Mouse (Mus musculus) E14TG2a.4 (cell line): ENCODE results near the gene Creb3l1.

Experiments used
- H3K27me3 ChIP-seq: 2 replicates; pipeline ENCODE4 v1.6.1; 2014; ENCODE audit warnings: low read length, control low read depth; ENCODE audit not compliant: insufficient read depth
- H3K36me3 ChIP-seq: 2 replicates; pipeline ENCODE4 v1.6.1; 2014; ENCODE audit warnings: low read length, control low read depth; ENCODE audit not compliant: insufficient read depth
- H3K4me1 ChIP-seq: replicated peaks from 2 replicates; pipeline ENCODE4 v1.6.1; 2014; ENCODE audit warnings: low read depth, low read length, control low read depth
- H3K4me3 ChIP-seq: replicated peaks from 2 replicates; pipeline ENCODE4 v1.5.1; 2014; ENCODE audit warnings: mild to moderate bottlenecking, low read length
- H3K9me3 ChIP-seq: 2 replicates; pipeline ENCODE4 v1.6.1; 2014; ENCODE audit warnings: low read length, control low read depth
- CTCF ChIP-seq: conservative IDR thresholded peaks from 2 replicates; pipeline ENCODE4 v1.5.1; 2014; ENCODE audit warnings: low read length
- NANOG ChIP-seq: IDR thresholded peaks from 2 replicates; pipeline ENCODE4 v1.6.1; 2014; ENCODE audit warnings: borderline replicate concordance, low read length, mixed read lengths
- POU5F1 ChIP-seq: IDR thresholded peaks from 2 replicates; pipeline ENCODE4 v1.6.1; 2014; ENCODE audit warnings: low read length, borderline replicate concordance

Gene Creb3l1

DNA sequence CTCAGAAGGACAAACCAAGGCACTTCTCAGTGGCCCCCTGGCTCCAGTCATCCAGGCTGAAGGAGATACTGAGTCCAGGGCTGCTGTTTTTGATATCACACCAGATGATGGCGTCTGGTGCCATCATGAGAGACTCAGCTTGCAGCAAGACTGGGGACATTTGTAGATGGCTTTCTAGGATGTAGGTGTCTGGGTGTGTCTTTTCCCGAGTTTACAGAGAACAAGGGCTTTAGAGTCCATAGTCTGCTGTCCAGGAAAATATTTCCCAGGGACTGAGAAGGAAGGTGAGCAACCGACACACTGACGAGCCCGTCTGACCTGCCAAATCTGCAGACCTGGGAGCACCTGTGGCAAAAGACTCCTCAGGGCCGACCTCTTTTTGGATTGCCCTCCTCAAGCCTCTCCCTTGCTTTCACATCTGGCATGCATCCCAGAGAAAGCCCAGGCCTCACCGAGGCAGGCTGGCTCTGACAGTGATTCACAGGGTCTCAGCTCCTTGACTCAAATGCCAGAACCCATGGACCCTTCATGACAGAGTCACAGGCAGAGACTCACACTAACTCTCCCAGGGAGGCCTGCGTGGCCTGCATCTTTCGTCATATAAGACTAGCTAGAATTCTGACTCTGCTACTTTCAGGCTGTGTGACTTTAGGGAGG lies 23.9 kb upstream of the Creb3l1 start:
- TF ChIP-seq POU5F1 (no peak), NANOG (no peak), CTCF (no peak)
- Histone ChIP-seq H3K4me3 (no peak overlapping the region), H3K4me1 (peaks cover 6% of the 10 kb centered on the region; the same call in 1 of the 2 replicates), H3K36me3 (no peaks in the 10 kb centered on the region), H3K9me3 (no peaks in the 10 kb centered on the region), H3K27me3 (peaks cover 63% of the 10 kb centered on the region)

DNA sequence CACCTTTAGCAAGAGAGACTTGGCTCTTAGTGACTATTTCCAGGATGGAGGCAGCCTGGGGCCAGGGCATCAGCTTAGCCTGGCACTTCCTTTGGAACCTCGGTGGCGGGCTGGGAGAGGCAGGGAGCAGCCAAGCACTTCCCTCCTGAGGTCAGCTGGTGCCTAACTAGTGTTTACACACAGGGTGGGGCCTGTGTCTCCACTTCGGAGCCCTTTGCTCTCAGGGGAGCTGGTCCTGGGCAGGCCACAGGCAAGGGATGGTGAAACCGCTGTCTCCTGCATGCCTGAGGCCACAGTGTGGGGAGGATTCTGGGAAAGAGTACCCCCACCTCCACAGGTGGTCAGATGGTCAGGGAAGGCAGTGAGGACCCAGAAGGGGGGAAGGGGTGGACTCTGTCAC lies 23.3 kb upstream of the Creb3l1 start:
- TF ChIP-seq NANOG (no peak), POU5F1 (no peak), CTCF (no peak)
- Histone ChIP-seq H3K4me1 (peaks cover 6% of the 10 kb centered on the region; the same call in 1 of the 2 replicates), H3K27me3 (peaks cover 63% of the 10 kb centered on the region), H3K9me3 (no peaks in the 10 kb centered on the region), H3K4me3 (no peak overlapping the region), H3K36me3 (no peaks in the 10 kb centered on the region)

DNA sequence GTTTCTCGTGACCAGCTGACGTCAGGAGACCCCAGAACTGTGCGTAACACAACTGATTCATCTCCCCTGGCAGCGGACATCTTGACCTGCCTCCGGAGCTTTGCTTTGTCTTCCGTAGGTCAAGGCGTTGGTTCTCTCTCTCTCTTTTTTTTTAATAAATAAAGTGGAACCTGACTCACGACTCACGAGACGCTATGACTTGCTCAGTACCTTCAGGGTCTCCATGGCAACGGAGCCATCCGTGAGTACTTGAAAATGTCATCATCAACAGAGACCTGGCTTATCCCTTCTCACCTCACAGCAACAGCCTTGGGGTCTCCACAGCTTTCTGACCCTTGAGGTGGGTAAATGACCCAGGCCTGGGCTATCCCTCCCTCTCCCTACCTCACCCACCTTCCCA lies 19.0 kb upstream of the Creb3l1 start:
- H3K4me1 ChIP-seq, result peaks cover 18% of the 10 kb centered on the region; the same call in 1 of the 2 replicates
- H3K27me3 ChIP-seq, result peaks cover 29% of the 10 kb centered on the region
- no peak overlapping the region for H3K4me3 ChIP-seq
- no peak for TF ChIP-seq POU5F1
- no peak for TF ChIP-seq CTCF
- no peak for TF ChIP-seq NANOG
- H3K9me3 ChIP-seq, result no peaks in the 10 kb centered on the region
- no peaks in the 10 kb centered on the region for H3K36me3 ChIP-seq

DNA sequence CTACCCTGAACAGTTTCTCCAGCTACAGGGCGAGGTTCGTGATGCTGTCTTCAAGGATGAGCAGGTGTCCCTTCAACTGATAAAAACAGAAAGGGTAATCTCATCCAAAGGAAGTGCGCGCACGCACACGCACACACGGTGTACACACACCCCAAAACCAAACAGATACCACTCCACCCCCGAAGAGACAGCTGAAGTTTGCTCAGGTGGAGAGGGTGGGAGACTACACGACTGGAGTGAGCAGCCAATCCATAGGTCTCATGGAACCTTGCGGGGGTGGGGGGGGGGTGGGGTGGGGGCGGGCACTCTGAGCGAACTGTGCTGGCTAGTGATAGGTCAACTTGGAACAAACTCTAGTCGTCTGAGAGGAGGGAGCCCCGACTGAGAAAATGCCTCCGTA lies 17.2 kb upstream of the Creb3l1 start:
- no peaks in the 10 kb centered on the region for H3K36me3 ChIP-seq
- H3K4me3 ChIP-seq, result peak overlapping the region; percentile 62
- H3K4me1 ChIP-seq, result peaks cover 12% of the 10 kb centered on the region; the same call in 1 of the 2 replicates
- H3K27me3 ChIP-seq, result peaks cover 25% of the 10 kb centered on the region
- no peak for TF ChIP-seq NANOG
- no peak for TF ChIP-seq POU5F1
- no peak for TF ChIP-seq CTCF
- H3K9me3 ChIP-seq, result no peaks in the 10 kb centered on the region

DNA sequence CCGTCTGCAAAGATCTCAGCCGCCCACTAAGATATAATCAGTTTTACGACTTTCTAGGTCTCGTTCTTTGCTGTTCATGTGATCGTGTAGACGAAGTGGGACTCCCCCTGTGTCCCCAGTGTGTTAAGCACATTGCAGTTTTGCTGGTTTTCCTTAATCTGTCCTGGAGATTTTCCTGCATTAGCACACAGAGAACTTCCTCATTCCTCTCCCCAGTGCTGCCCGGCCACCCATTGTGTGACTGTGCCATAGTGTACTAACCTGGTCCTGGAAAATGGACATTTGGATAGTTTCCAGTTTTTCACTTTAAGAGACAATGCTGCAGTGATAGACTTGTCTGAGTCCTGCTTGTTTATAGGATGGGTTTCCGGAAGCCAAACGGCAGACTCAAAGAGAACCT lies 10.0 kb upstream of the Creb3l1 start:
- no peaks in the 10 kb centered on the region for H3K9me3 ChIP-seq
- TF ChIP-seq CTCF (no peak), POU5F1 (no peak)

DNA sequence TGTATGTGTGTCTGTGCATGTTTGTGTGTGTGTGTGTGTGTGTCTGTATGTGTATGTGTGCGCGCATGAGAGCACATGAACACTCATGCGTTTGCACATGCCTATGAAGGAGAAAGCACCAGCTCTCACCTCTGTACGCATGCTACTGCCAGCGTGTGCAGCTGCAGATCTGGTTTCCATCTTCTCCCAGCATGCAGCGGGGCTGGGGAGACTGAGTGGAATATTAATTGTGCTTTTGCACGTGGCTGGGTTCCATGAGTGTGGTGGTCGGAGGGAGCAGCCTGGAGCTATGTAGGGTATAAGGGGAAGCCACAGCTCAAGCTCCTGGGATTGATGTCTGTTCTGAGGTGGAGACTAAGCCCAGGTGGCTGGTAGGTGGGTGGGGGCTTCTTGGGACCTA lies 6.3 kb upstream of the Creb3l1 start:
- TF ChIP-seq CTCF, result no peak
- TF ChIP-seq POU5F1, result no peak
- no peak for TF ChIP-seq NANOG
- H3K9me3 ChIP-seq, result no peaks in the 10 kb centered on the region
- no peaks in the 10 kb centered on the region for H3K36me3 ChIP-seq
- H3K4me1 ChIP-seq, result peaks cover 10% of the 10 kb centered on the region; the same call in 1 of the 2 replicates
- H3K4me3 ChIP-seq, result no peak overlapping the region
- peaks cover 44% of the 10 kb centered on the region for H3K27me3 ChIP-seq

More for the DNA sequence above, 10.0 kb upstream of the Creb3l1 start:
- Histone ChIP-seq H3K4me1 (peaks cover 6% of the 10 kb centered on the region; the same call in 1 of the 2 replicates), H3K27me3 (peaks cover 24% of the 10 kb centered on the region), H3K4me3 (no peak overlapping the region), H3K36me3 (no peaks in the 10 kb centered on the region)

DNA sequence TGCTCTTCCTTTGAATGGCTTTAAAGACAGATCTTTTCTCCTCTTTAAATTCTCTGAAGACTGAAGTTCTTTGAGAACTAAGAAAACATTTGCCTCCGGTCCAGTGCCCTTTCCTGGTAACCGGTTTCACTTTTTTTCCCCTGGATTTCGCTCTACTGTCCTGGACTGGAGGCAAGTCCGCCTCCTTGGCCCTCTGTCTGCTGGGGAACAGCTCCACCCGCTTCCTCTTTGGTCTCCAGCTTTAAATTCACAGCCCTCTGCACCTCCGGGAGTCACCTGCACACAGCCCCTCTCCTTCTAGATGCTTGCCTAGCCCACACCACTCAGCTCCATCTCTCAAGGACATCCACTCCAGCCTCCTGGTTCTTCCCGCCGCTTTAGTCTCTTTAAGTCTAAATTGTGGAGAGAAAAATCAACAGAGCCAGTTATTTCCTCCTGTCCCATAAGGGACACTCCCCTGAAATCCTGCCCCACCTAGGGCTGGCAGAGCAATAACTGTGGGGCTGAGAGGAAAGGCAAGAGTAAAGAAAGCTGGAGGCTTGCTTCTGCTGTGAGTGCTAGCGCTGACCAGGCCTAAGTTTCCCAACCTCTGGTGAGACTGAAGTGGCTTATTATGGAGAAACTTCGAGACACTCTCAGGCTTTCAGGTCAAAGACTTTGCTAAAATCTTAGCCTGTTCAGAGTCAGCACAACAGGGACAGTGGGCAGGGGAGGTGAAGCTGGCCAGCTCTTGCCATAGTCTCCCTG lies 5.3 kb upstream of the Creb3l1 start:
- Histone ChIP-seq H3K4me1 (peaks cover 10% of the 10 kb centered on the region; the same call in 1 of the 2 replicates), H3K36me3 (no peaks in the 10 kb centered on the region), H3K4me3 (no peak overlapping the region; the same call in 1 of the 2 replicates), H3K9me3 (no peaks in the 10 kb centered on the region), H3K27me3 (peaks cover 50% of the 10 kb centered on the region)
- TF ChIP-seq CTCF, result no peak
- TF ChIP-seq NANOG, result no peak
- no peak for TF ChIP-seq POU5F1

DNA sequence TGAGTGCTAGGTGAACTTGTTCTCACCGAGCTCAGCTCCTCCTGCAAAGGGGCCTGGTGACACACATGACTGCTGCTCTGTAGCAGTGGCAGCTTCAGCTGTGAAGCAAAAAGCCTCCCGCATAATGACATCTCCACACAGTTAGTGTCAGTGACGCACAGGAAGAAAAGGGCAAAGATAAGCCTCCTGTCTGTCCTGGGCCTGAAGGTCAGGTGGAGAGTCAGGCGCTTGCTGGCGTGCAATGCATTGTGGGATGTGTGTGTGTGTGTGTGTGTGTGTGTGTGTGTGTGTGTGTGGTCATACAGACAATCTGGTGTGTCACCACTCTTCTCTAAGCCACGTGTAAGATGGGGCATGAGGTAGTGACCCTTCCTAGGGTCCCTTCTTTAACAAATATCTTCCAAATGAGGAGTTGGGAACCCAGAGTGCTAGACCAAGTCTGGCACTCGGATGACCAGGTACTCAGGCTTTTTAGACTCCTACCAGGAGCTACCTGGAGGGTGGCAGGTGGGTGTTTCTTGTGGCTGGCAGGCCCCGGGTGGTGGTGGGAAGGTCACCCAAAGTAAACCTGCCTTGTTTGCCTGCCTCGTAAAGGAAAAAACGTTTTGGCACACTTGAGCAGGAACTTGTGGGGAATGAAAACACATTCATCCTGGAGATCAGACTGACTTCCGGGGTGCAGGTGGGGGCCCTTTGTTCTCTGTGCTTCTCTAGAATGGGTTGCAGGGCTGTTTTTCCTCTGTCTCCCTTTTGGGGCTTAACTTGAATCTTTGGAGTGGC lies 3.7 kb upstream of the Creb3l1 start:
- H3K4me1 ChIP-seq, result peaks cover 18% of the 10 kb centered on the region
- TF ChIP-seq NANOG, result no peak
- no peak for TF ChIP-seq CTCF
- no peak for TF ChIP-seq POU5F1
- H3K27me3 ChIP-seq, result peaks cover 64% of the 10 kb centered on the region
- H3K4me3 ChIP-seq, result no peak overlapping the region
- no peaks in the 10 kb centered on the region for H3K9me3 ChIP-seq
- no peaks in the 10 kb centered on the region for H3K36me3 ChIP-seq
